Mouse (Mus musculus) C2C12 (cell line): ENCODE results near the gene Bcar3. TPM values are rescaled to one million over a fixed set of nuclear protein-coding genes. Genes with fewer than 3 reads are reported as not detected.

Experiments used
- H3K27me3 ChIP-seq: one replicate; pipeline ENCODE4 v1.6.1; 2011; ENCODE audit not compliant: control insufficient read depth, insufficient read depth, insufficient read length
- H3K36me3 ChIP-seq: one replicate; pipeline ENCODE4 v1.6.1; 2011; ENCODE audit not compliant: control insufficient read depth, insufficient read depth
- H3K4me3 ChIP-seq: one replicate; pipeline ENCODE4 v1.5.1; 2011; ENCODE audit warnings: mild to moderate bottlenecking, control low read depth; ENCODE audit not compliant: poor library complexity, insufficient read depth, severe bottlenecking
- H3K79me2 ChIP-seq: one replicate; pipeline ENCODE4 v1.6.1; 2011; ENCODE audit not compliant: control insufficient read depth, insufficient read depth
- H3K79me3 ChIP-seq: one replicate; pipeline ENCODE4 v1.6.1; 2011; ENCODE audit warnings: low read depth, control low read depth
- H3ac ChIP-seq: one replicate; pipeline ENCODE3; 2011; ENCODE audit warnings: low read depth; ENCODE audit not compliant: control insufficient read depth, insufficient read length
- CEBPB ChIP-seq: IDR thresholded peaks from one replicate; pipeline ENCODE4 v1.6.1; 2011; ENCODE audit warnings: low read depth, mild to moderate bottlenecking, control low read depth, moderate library complexity
- CTCF ChIP-seq: IDR thresholded peaks from one replicate; pipeline ENCODE4 v1.5.1; 2011; ENCODE audit not compliant: control insufficient read depth, insufficient read depth, insufficient read length
- FOSL1 ChIP-seq: IDR thresholded peaks from one replicate; pipeline ENCODE4 v1.8.0; 2011; ENCODE audit warnings: mild to moderate bottlenecking, low read length; ENCODE audit not compliant: poor library complexity, insufficient read depth, severe bottlenecking
- MAX ChIP-seq: IDR thresholded peaks from one replicate; pipeline ENCODE4 v1.6.1; 2011; ENCODE audit warnings: mild to moderate bottlenecking, control low read depth
- MYOD1 ChIP-seq: IDR thresholded peaks from one replicate; pipeline ENCODE4 v1.6.1; 2011; ENCODE audit warnings: low read depth; ENCODE audit not compliant: control insufficient read depth, insufficient read length
- MYOG ChIP-seq: IDR thresholded peaks from one replicate; pipeline ENCODE4 v1.6.1; 2011; ENCODE audit not compliant: control insufficient read depth, insufficient read length; ENCODE audit errors: extremely low read depth
- USF1 ChIP-seq: IDR thresholded peaks from one replicate; pipeline ENCODE4 v1.6.1; 2011; ENCODE audit warnings: low read depth, mild to moderate bottlenecking, control low read depth, moderate library complexity
- polyA plus RNA-seq: library from polyadenylated mRNA; unstranded; fragments of >200 nt; fragmentation: generic; extraction: Trizol; gene quantifications from one replicate; pipeline ENCODE4 v1.2.1, GENCODE M21; 2012; ENCODE audit warnings: missing spikeins

Gene Bcar3
- polyA plus RNA-seq, 1 experiment, result 34.9 TPM

DNA sequence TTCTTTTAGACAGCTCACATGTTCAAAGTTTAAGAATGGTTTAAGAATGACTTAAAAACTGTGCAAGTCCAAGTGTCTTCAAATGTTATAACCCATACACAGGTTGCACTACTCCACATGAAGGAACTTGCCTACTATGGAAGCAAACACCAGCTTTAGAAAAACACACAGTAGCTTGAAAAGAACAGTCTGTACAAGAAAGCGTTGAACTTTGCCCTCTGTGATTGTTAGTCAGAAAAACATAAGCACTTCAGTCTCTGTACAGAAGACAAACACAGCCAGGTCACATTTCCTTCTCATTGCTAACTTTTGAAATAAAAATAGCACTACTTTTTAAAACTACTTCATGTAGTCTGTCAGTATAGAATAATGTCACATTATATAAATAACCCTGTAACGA lies 244.9 kb downstream of the Bcar3 start:
- H3K27me3 ChIP-seq, result no peaks in the 10 kb centered on the region
- no peaks in the 10 kb centered on the region for H3K79me2 ChIP-seq
- peaks cover 52% of the 10 kb centered on the region for H3K36me3 ChIP-seq
- TF ChIP-seq MAX (no peak), CEBPB (no peak), FOSL1 (no peak), USF1 (no peak), CTCF (no peak), MYOD1 (no peak), MYOG (no peak)
- no peak overlapping the region for H3ac ChIP-seq
- no peak overlapping the region for H3K4me3 ChIP-seq
- no peaks in the 10 kb centered on the region for H3K79me3 ChIP-seq

DNA sequence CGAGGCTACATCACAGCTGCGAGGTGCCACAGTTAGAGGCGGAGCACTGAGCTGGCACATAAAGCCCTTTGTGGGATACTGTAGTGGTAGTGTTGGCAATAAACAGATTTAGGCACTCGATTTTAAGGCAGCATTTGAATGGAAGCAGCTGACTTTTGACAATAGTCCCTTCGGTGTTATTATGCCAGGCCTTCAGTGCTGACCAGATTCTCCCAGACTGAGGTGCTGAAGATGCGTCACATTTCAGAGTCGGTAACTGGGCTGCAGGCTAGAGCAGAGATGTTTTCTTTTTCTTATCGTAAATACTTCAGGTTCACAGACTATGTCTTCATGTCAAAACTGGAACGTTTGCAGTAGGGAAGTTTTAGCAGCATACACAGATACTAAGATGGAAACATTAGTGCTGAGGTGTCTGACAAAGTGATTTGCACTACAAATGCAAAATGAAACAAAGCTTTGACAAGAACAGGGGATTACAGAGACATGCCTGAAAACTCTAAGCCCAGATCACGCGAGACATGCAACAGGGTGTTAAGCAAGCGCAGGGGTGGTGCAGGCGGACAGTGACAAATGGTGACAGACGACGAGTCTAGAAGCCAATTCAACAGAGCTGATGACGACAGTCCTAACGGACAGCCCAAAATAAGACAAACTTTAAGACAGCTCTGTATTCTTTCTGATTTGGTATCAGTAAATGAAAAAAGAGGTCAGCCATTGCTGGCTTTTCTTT lies 246.2 kb downstream of the Bcar3 start:
- Histone ChIP-seq H3K27me3 (no peaks in the 10 kb centered on the region), H3K79me3 (no peaks in the 10 kb centered on the region), H3K36me3 (peaks cover 64% of the 10 kb centered on the region), H3ac (no peak overlapping the region), H3K79me2 (no peaks in the 10 kb centered on the region), H3K4me3 (no peak overlapping the region)
- no peak for TF ChIP-seq USF1
- no peak for TF ChIP-seq MYOD1
- no peak for TF ChIP-seq CEBPB
- TF ChIP-seq CTCF, result no peak
- no peak for TF ChIP-seq FOSL1
- TF ChIP-seq MYOG, result no peak
- TF ChIP-seq MAX, result no peak

DNA sequence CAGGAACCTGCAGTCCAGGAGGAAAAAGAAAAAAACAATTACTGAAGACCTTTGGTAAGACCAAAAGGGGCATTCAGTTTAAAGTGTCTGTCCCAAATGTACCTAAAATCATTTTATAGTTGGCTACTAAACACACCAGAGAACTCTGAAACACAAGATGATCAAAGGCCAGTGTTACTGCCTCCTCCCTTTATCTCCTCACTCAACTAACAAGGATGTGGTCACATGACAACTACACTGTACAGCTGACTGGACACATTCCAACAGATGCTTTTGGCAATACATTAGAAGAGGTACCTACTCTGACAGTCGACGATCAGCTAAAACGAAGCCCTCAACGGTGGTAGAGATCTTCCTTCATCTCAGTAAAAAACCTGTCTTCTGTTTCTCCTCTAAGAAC lies 247.0 kb downstream of the Bcar3 start:
- TF ChIP-seq FOSL1 (no peak), MAX (no peak), MYOD1 (no peak), USF1 (peak; percentile 18), CEBPB (no peak), MYOG (no peak)
- H3K27me3 ChIP-seq, result no peaks in the 10 kb centered on the region
- H3K36me3 ChIP-seq, result peaks cover 71% of the 10 kb centered on the region
- H3K79me2 ChIP-seq, result no peaks in the 10 kb centered on the region
- H3ac ChIP-seq, result no peak overlapping the region
- no peak overlapping the region for H3K4me3 ChIP-seq
- no peaks in the 10 kb centered on the region for H3K79me3 ChIP-seq

DNA sequence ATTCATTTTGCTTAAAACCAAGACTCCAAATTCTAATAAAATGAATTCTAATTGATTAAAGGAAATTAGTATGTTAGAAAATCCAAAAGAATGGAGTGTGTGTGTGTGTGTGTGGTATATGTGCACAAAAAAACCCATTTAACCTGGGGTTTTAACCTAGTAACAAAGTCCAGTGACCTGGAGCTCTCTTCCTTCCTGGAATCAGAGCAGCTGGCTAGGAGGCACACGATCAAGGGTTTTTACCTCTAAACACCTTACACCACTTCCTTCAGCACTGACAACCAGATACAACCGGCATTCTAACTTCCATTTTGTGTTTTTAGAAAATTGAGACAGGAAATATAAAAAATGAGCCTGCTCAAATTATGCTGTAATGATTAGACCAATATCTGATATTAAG lies 251.4 kb downstream of the Bcar3 start:
- H3ac ChIP-seq, result no peak overlapping the region
- no peak overlapping the region for H3K4me3 ChIP-seq
- peaks cover 56% of the 10 kb centered on the region for H3K36me3 ChIP-seq
- no peak for TF ChIP-seq MYOD1
- no peak for TF ChIP-seq MAX
- no peak for TF ChIP-seq USF1
- TF ChIP-seq FOSL1, result no peak
- TF ChIP-seq CTCF, result no peak
- TF ChIP-seq CEBPB, result no peak
- no peak for TF ChIP-seq MYOG
- H3K79me2 ChIP-seq, result no peaks in the 10 kb centered on the region
- H3K27me3 ChIP-seq, result no peaks in the 10 kb centered on the region
- no peaks in the 10 kb centered on the region for H3K79me3 ChIP-seq

GRCm38 (mm10) chr3:122547469-122547868 lies 253.5 kb downstream of the Bcar3 start:
- no peak overlapping the region for H3ac ChIP-seq
- TF ChIP-seq FOSL1, result no peak
- TF ChIP-seq CTCF, result no peak
- no peak for TF ChIP-seq MYOD1
- no peak for TF ChIP-seq USF1
- TF ChIP-seq CEBPB, result no peak
- TF ChIP-seq MAX, result no peak
- no peak for TF ChIP-seq MYOG
- no peaks in the 10 kb centered on the region for H3K79me3 ChIP-seq
- H3K79me2 ChIP-seq, result no peaks in the 10 kb centered on the region
- H3K36me3 ChIP-seq, result peaks cover 42% of the 10 kb centered on the region
- H3K27me3 ChIP-seq, result no peaks in the 10 kb centered on the region
- no peak overlapping the region for H3K4me3 ChIP-seq

DNA sequence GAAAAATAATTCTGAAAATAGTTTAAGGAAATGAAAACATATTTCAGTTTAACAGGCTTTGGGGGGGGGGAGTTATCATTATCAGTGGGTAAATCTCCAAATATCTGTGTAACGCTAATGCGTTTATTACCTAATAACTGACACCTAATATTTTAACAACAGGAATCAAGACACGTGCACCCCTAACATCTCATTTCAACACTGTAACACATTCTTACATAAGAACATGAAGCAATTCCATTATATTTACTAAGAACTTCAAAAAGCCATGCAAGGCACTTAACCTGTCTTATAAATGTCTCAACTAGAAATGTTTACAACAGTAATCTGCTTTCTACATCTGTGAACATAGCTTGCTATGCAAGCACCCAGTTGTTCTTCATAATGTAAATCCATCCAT lies 257.2 kb downstream of the Bcar3 start:
- peaks cover 15% of the 10 kb centered on the region for H3K36me3 ChIP-seq
- H3K79me2 ChIP-seq, result no peaks in the 10 kb centered on the region
- H3K27me3 ChIP-seq, result no peaks in the 10 kb centered on the region
- H3K4me3 ChIP-seq, result no peak overlapping the region
- no peaks in the 10 kb centered on the region for H3K79me3 ChIP-seq
- no peak overlapping the region for H3ac ChIP-seq
- TF ChIP-seq FOSL1, result no peak
- TF ChIP-seq MYOD1, result no peak
- TF ChIP-seq USF1, result no peak
- no peak for TF ChIP-seq CTCF
- TF ChIP-seq MYOG, result no peak
- no peak for TF ChIP-seq CEBPB
- no peak for TF ChIP-seq MAX
